Mouse (Mus musculus): ENCODE data around the gene Nfkbiz.

Gene Nfkbiz

DNA sequence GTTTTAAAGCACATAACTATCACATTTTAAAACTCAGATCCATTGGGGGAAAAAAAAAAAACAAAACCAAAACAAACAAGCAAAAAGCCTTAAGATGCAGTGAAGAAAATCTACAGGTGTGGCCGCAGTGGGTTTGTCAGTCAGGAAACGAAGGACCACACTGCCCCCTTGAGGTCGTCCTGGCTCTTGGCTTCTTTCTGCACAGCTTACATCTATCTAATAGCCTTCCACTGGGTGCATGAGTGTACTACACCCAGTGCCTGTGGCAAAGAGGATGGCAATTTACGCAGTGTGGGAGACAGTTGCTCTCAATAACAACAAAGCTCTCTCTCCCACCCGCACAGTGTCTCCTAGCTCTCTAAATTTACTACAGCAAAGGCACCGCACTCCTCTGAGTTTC lies 19.8 kb upstream of the Nfkbiz start:
- H3K4me1 ChIP-seq (replicated peaks; ENCODE audit: low read depth, low read length): 0 out of 2 replicates have a peak, but pooled peaks cover 3% of the 10 kb centered on the region
- H3K27me3 ChIP-seq (ENCODE audit: insufficient read depth, low read length): no peaks in the 10 kb centered on the region
- TF ChIP-seq CTCF (conservative IDR thresholded peaks at IDR 0.05; ENCODE audit: low read length) (peak; percentile 62), POU5F1 (IDR thresholded peaks at IDR 0.05; ENCODE audit: borderline replicate concordance, low read length) (no peak), NANOG (IDR thresholded peaks at IDR 0.05; ENCODE audit: borderline replicate concordance, low read length) (no peak)
- peaks cover 4% of the 10 kb centered on the region; the same call in 1 of the 2 replicates for H3K9me3 ChIP-seq (ENCODE audit: low read length)
- no peaks in the 10 kb centered on the region for H3K36me3 ChIP-seq (ENCODE audit: insufficient read depth, low read length)
- no peak overlapping the region for H3K4me3 ChIP-seq (replicated peaks; ENCODE audit: low read length)

- Histone ChIP-seq H3K4me3 (replicated peaks; ENCODE audit: low read length) (no peak overlapping the region), H3K4me1 (replicated peaks; ENCODE audit: low read depth, low read length) (peaks cover 11% of the 10 kb centered on the region; the same call in 1 of the 2 replicates), H3K36me3 (ENCODE audit: insufficient read depth, low read length) (no peaks in the 10 kb centered on the region), H3K27me3 (ENCODE audit: insufficient read depth, low read length) (no peaks in the 10 kb centered on the region), H3K9me3 (ENCODE audit: low read length) (peaks cover 4% of the 10 kb centered on the region; the same call in 1 of the 2 replicates)
- TF ChIP-seq CTCF (conservative IDR thresholded peaks at IDR 0.05; ENCODE audit: low read length) (peak; percentile 79), NANOG (IDR thresholded peaks at IDR 0.05; ENCODE audit: borderline replicate concordance, low read length) (no peak)
Observed at GRCm38 (mm10) chr16:55852943-55853727, 14.4 kb upstream of the Nfkbiz start.

DNA sequence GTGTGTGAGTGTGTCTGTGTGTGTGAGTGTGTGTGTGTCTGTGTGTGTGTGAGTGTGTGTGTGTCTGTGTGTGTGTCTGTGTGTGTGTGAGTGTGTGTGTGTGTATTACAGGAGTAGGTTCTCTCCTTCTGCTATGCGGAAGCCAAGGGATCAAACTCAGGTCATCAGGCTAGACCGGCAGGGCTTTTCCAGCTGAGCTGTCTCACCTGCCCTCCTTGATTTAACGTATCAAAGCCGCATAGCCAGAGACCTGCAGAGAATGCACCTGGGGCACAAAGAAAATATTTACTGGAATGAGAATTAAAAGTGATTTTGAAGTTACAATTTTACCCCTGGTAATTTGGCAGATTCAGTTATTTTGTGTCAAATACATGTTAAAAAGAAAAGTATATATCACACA lies 13.8 kb upstream of the Nfkbiz start:
- Histone ChIP-seq H3K36me3 (ENCODE audit: insufficient read depth, low read length) (no peaks in the 10 kb centered on the region), H3K4me3 (replicated peaks; ENCODE audit: low read length) (no peak overlapping the region), H3K9me3 (ENCODE audit: low read length) (peaks cover 4% of the 10 kb centered on the region; the same call in 1 of the 2 replicates), H3K27me3 (ENCODE audit: insufficient read depth, low read length) (no peaks in the 10 kb centered on the region), H3K4me1 (replicated peaks; ENCODE audit: low read depth, low read length) (peaks cover 11% of the 10 kb centered on the region; the same call in 1 of the 2 replicates)
- TF ChIP-seq POU5F1 (IDR thresholded peaks at IDR 0.05; ENCODE audit: borderline replicate concordance, low read length): no peak
- TF ChIP-seq CTCF (conservative IDR thresholded peaks at IDR 0.05; ENCODE audit: low read length): no peak
- TF ChIP-seq NANOG (IDR thresholded peaks at IDR 0.05; ENCODE audit: borderline replicate concordance, low read length): no peak

DNA sequence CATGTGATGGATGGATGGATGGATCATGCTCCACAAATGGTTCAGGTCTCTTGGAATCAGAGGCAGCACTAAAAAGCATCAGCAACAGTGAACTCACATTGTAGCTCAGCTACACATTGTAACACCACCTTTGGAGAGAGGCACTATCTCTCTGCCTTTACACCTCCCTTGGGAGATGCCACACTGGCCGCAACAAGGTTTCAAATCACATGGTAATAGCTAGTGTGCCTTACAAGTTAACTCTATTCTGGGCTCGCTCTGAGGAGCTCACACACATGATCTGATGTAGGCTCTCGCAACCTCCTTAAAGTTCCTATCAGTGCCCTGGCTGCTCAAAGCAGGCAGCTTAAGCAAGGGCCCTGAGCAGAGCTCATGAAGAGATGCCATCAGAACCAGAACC lies 11.8 kb upstream of the Nfkbiz start:
- TF ChIP-seq NANOG (IDR thresholded peaks at IDR 0.05; ENCODE audit: borderline replicate concordance, low read length) (no peak), CTCF (conservative IDR thresholded peaks at IDR 0.05; ENCODE audit: low read length) (no peak), POU5F1 (IDR thresholded peaks at IDR 0.05; ENCODE audit: borderline replicate concordance, low read length) (no peak)
- no peak overlapping the region for H3K4me3 ChIP-seq (replicated peaks; ENCODE audit: low read length)
- H3K36me3 ChIP-seq (ENCODE audit: insufficient read depth, low read length): no peaks in the 10 kb centered on the region

GRCm38 (mm10) chr16:55847679-55848078 lies 9.0 kb upstream of the Nfkbiz start:
- Histone ChIP-seq H3K9me3 (ENCODE audit: low read length) (no peaks in the 10 kb centered on the region), H3K27me3 (ENCODE audit: insufficient read depth, low read length) (no peaks in the 10 kb centered on the region), H3K4me3 (replicated peaks; ENCODE audit: low read length) (no peak overlapping the region), H3K36me3 (ENCODE audit: insufficient read depth, low read length) (peaks cover 6% of the 10 kb centered on the region), H3K4me1 (replicated peaks; ENCODE audit: low read depth, low read length) (peaks cover 11% of the 10 kb centered on the region; the same call in 1 of the 2 replicates)
- TF ChIP-seq NANOG (IDR thresholded peaks at IDR 0.05; ENCODE audit: borderline replicate concordance, low read length): no peak
- no peak for TF ChIP-seq CTCF (conservative IDR thresholded peaks at IDR 0.05; ENCODE audit: low read length)
- TF ChIP-seq POU5F1 (IDR thresholded peaks at IDR 0.05; ENCODE audit: borderline replicate concordance, low read length): no peak

More for the DNA sequence above, 11.8 kb upstream of the Nfkbiz start:
- H3K27me3 ChIP-seq (ENCODE audit: insufficient read depth, low read length): no peaks in the 10 kb centered on the region
- peaks cover 11% of the 10 kb centered on the region; the same call in 1 of the 2 replicates for H3K4me1 ChIP-seq (replicated peaks; ENCODE audit: low read depth, low read length)
- H3K9me3 ChIP-seq (ENCODE audit: low read length): no peaks in the 10 kb centered on the region

DNA sequence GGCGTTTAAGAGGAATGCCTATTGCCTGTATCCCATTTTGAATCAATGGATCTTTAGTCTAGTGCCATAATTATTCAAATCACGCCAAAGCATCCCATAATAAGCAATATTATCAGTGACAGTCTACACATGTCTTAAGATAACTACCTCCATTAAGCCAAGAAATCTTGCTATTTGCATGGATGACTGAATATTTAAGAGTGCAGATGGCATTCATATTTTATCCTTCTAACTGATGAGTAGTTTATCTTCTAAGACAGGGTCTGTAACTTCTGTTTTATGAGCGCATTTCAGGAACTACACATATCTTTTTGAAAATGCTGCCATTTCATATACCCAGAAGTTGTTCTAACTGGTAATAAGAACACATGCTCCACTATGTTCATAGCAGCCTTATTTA lies 6.1 kb upstream of the Nfkbiz start:
- H3K9me3 ChIP-seq (ENCODE audit: low read length): no peaks in the 10 kb centered on the region
- peaks cover 11% of the 10 kb centered on the region; the same call in 1 of the 2 replicates for H3K4me1 ChIP-seq (replicated peaks; ENCODE audit: low read depth, low read length)
- H3K36me3 ChIP-seq (ENCODE audit: insufficient read depth, low read length): peaks cover 6% of the 10 kb centered on the region
- no peak overlapping the region for H3K4me3 ChIP-seq (replicated peaks; ENCODE audit: low read length)
- no peak for TF ChIP-seq NANOG (IDR thresholded peaks at IDR 0.05; ENCODE audit: borderline replicate concordance, low read length)
- no peak for TF ChIP-seq CTCF (conservative IDR thresholded peaks at IDR 0.05; ENCODE audit: low read length)
- no peaks in the 10 kb centered on the region for H3K27me3 ChIP-seq (ENCODE audit: insufficient read depth, low read length)

GRCm38 (mm10) chr16:55843919-55844318 lies 5.2 kb upstream of the Nfkbiz start:
- peaks cover 6% of the 10 kb centered on the region for H3K36me3 ChIP-seq (ENCODE audit: insufficient read depth, low read length)
- no peak overlapping the region for H3K4me3 ChIP-seq (replicated peaks; ENCODE audit: low read length)
- H3K4me1 ChIP-seq (replicated peaks; ENCODE audit: low read depth, low read length): peaks cover 7% of the 10 kb centered on the region; the same call in 1 of the 2 replicates
- peaks cover 3% of the 10 kb centered on the region; the same call in 1 of the 2 replicates for H3K27me3 ChIP-seq (ENCODE audit: insufficient read depth, low read length)
- TF ChIP-seq POU5F1 (IDR thresholded peaks at IDR 0.05; ENCODE audit: borderline replicate concordance, low read length): no peak
- no peak for TF ChIP-seq CTCF (conservative IDR thresholded peaks at IDR 0.05; ENCODE audit: low read length)
- TF ChIP-seq NANOG (IDR thresholded peaks at IDR 0.05; ENCODE audit: borderline replicate concordance, low read length): no peak
- H3K9me3 ChIP-seq (ENCODE audit: low read length): no peaks in the 10 kb centered on the region

DNA sequence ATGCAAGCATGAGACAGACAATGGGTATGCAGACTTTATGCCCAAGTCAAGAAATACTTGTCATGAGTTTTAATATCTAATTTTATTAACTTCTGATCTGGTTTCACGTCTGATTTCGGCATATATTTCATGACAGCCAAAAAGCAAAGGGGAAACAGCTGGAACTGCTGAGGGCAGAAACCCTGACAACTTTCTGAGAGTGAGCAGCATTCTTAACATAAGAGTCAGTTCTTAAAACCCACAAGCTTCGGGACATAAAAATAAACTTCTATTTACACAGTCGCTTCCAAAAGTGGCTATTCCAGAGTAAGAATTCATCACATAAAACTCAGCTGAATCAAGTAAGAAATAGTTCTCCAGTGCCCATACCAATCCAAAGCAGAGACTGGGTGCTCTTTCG lies 4.4 kb upstream of the Nfkbiz start:
- Histone ChIP-seq H3K4me3 (replicated peaks; ENCODE audit: low read length) (no peak overlapping the region), H3K9me3 (ENCODE audit: low read length) (no peaks in the 10 kb centered on the region), H3K4me1 (replicated peaks; ENCODE audit: low read depth, low read length) (peaks cover 11% of the 10 kb centered on the region; the same call in 1 of the 2 replicates), H3K36me3 (ENCODE audit: insufficient read depth, low read length) (peaks cover 6% of the 10 kb centered on the region), H3K27me3 (ENCODE audit: insufficient read depth, low read length) (peaks cover 9% of the 10 kb centered on the region)
- TF ChIP-seq POU5F1 (IDR thresholded peaks at IDR 0.05; ENCODE audit: borderline replicate concordance, low read length) (no peak), NANOG (IDR thresholded peaks at IDR 0.05; ENCODE audit: borderline replicate concordance, low read length) (no peak), CTCF (conservative IDR thresholded peaks at IDR 0.05; ENCODE audit: low read length) (no peak)
